Mouse (Mus musculus): ENCODE measurements around the gene Cryzl2. TPM values are rescaled to one million over a fixed set of nuclear protein-coding genes. Genes with fewer than 3 reads are reported as not detected.
A peak's percentile ranks its signal among the peaks of the same experiment; 100 is the strongest.

Gene Cryzl2
- polyA plus RNA-seq (2017; shearing (Covaris generic)): 1 to 10 TPM in 2 of 3 experiments, under 1 TPM in 1; 0.83 to 7.4 (median 6.1) TPM

DNA sequence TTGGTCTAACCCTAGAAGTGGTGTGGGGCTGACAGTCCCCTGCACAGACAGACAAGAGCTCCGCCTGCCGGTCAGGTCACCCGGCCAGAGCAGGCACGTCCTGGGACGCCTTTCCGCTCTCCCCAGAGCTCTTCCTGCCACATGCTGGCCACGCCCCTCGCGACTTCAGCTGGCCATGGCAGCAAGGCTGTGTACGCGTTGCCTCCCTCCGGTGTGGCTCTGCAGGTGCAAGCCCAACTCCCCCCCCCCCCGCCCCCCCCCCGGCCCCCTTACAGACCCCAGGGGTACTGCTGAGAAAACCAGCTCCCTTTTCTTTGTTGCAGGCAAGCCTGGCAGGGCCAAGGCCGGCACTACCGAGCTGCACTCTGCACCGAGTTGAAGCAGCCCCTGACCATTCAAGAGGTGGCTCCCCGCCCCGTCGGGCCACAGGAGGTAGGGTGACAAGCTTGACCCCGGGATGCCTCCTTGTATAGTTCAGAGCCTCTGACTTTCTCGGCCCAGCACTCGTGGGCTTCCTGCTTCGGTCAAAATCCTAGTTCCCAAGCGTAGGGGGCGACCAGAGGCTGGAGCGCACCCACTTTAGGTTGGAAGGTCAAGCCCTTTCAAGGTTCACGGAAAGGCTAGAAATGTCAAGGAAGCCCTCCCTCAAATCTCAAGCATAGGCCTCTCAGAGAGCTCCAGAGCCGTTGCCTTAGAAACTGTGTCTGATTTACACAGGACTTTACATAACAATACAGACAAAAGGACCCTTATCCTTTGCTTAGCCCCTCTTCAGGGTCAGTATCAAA, at the start of gene Cryzl2:
Cryzl2 (plus strand) TSS at position 157 of the 788 bp plus-strand sequence.
- peak; percentile 85 for ATAC-seq

DNA sequence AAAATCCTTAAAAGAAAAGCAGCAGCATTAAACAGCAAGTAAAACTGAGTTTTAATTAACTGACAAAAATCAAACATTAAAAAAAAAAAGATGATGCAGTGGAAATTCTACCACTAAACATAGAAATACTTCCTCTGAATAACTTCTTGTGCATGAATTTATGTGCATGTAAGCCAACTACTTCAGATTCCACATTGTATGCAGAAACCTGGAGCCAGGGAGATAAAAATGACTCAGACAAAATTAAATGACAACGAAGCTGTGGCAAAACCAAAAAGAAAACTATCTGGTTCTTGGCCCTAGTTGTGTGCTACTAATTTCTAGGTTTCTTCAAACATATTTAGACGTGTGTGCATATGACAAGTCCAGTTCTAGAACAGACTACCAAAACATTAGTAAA, 48.7 kb upstream of the Cryzl2 start:
- no peak for ATAC-seq

DNA sequence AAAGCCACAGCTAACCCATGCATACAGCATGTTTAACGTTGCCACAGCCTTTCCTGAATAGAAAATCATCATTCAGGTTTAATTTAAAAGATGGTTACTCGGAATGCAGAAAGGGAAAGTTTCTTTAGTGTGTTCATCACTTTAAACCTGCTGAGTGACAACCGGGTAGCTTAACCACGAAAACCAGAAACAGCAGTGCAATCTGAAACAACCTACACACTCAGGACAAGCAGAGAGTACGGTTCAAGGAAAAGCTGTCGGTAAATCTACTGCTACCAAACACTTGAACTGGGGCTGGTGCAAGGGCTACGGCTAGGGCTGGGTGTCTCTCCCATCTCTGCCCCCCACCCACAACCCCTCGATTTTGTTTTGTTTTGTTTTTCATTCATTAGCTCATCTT, 47.4 kb upstream of the Cryzl2 start:
- no peak for ATAC-seq

GRCm38 (mm10) chr1:157411341-157411710, 47.1 kb upstream of the Cryzl2 start:
- ATAC-seq: no peak

GRCm38 (mm10) chr1:157411711-157412380, 46.5 kb upstream of the Cryzl2 start:
- peak; percentile 9 for ATAC-seq

GRCm38 (mm10) chr1:157412454-157413369, 45.7 kb upstream of the Cryzl2 start, which contains the start of gene Rasal2:
Rasal2 (minus strand) TSS chr1:157412595.
- peak; percentile 92 for ATAC-seq

DNA sequence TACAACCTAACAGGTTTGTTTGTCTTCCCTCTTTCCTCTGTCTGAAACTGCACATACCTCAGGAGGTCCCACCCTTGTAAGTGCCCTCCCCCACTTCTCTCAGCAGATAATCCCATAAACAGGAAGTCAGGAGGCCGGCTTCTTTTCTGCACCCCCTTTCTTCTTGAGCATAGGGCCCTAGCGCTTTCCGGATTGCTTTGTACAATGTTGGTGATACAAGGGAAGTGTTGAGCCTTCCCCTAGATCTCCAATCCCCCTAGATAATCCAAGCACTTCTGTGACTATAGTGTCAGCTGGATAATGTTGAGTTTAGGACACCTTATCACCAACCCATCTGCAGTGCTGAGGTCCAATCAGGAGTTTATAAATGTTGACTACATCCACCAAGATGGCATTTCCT, 42.6 kb upstream of the Cryzl2 start:
- ATAC-seq: no peak

GRCm38 (mm10) chr1:157416628-157417027, 41.7 kb upstream of the Cryzl2 start:
- no peak for ATAC-seq

GRCm38 (mm10) chr1:157417414-157417813, 41.0 kb upstream of the Cryzl2 start:
- no peak for ATAC-seq

DNA sequence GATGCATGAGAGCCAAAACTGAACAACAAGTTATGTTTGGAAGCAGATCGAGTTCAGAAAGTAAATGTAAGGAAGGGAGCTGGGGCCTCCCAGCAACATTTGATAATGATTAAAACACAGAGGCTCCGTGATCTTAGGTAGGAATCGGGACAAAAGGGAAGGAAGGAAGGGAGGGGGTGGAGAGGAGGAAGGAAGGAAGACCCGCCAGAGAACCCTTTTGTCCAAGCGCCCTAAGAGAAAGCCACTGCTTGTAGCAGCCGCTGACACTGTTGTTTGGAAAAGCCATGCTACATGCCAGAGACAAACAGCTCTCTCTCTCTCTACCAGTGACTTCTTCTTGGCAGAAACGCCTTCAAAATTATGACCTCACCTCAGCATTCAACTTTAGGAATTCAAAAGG, 40.5 kb upstream of the Cryzl2 start:
- ATAC-seq: no peak

- no peak for ATAC-seq
Observed at GRCm38 (mm10) chr1:157425741-157426427, 32.5 kb upstream of the Cryzl2 start.

DNA sequence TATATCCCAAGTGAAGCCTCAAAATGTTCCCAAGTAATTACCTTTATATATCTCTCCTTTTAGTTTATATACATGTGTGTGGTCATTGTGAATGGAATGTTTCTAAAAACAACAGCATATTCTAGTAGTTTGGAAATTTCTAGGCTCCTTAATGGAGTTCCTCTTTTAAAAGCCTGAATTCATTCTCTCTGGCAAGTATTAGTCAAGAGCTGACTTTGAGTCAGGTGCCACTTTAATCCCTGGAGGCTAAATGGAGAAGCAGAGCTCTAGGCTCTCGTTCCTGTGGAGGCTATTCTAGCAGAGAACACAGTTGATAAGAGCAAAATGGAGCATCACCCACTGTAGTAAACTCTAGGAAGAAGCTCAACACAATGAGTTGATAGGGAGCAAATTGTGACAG, 31.4 kb upstream of the Cryzl2 start:
- no peak for ATAC-seq

GRCm38 (mm10) chr1:157427604-157428003, 30.8 kb upstream of the Cryzl2 start:
- no peak for ATAC-seq

DNA sequence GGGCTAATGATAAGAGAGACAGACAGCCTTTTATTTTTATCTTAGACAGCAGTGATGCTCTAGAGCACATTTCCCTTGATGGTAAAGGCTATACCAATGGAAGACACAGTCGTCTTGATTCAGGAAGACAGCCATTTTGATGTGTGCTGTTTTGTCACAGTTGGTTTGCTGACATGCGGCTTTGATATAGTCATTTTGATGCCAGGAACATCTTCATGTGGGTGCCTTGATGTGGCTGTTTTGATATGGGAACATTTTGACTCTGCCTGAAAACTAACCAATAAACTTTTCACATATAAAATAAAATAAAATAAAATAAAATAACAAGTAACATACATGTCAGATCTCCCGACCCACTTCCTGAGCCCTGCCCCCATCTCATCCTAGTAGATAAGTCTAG, 30.0 kb upstream of the Cryzl2 start:
- no peak for ATAC-seq

DNA sequence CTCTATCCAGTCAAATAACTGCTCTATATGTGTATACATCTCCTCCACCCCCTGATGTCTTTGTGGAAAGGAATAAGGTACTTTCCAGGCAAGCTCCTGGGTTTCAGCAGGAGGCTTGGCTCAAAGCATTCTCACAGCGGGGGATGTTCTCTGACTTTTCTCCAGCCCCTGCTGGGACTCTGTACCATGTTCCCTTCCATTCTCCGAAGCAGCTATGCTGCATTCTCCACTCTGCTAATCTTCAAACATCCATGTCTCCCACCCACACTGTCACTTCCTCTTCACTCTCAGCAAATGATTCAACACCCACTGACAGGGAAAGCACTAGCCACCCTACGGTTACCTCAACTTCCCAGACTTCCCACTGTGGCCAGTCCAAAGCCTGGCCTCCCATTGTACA, 25.1 kb upstream of the Cryzl2 start:
- no peak for ATAC-seq

GRCm38 (mm10) chr1:157434404-157434803, 24.0 kb upstream of the Cryzl2 start:
- ATAC-seq: no peak

DNA sequence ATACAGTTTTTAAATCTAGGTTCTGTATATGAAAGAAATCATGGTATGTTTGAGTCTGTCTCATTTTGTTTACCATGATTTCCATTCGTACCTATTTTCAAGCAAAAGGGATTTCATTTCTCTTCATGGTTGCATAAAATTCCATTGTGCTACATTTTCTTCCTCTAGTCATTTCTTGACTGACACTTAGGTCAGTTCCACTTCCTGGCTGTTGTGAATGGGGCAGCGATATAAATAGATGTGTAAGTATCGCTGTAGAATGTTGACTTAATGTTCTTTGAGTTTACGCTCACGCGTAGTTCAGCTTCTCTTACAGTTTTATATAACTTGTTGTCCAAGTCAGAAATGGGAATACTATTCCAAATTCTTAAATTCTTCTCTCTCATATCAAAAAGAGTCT, 22.5 kb upstream of the Cryzl2 start:
- ATAC-seq: no peak

- ATAC-seq: no peak
Observed at GRCm38 (mm10) chr1:157438290-157438689, 20.1 kb upstream of the Cryzl2 start.

DNA sequence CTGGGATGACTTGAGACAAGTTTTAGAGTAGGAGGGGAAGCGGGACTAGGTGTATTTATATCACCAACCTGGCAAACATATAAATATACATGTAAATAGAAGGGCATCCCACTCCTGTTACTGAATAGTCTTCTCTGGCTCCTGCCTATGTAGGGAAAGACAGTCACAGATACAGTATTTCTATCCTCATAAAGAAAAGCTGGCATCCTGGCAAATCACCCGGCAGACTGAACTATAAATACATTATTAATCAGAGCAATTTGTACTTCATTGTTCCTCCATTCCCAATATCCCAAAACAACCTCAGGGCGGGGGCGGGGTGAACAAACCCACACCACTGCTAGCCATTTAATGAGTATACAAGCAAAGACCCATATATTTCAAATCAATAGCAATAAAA, 19.3 kb upstream of the Cryzl2 start:
- no peak for ATAC-seq

DNA sequence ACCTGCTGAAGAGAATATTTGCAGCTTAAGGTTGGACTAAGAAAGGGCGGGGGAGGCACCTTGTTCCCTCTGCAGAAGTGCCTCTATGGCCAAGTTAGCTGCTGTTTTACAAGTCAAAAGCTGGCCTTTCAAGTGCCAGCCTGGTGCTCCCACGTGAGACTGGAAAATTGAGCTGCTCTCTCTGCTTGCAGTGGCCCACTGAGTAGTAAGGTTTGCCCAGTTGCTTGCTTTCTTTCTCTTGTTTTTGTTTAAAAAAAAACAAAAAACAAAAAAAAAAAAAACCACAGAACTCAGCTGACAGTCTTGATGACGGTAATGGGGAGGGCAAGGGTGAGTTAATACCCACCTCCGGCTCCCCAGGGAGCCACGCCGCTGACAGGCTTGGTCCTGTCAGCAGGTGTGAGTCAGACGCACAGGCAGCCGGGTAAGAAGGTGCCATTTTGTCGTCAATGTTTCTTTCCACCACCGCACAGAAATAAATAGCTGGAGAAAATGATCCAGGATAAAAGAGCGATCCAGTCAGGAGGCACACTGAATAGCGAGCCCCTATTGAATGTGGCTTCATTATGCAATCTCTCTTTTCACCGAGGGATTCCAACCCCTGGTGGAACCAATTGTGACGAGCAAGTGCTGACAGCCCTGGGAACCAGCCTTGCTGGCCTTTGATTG, 18.3 kb upstream of the Cryzl2 start:
- no peak for ATAC-seq

DNA sequence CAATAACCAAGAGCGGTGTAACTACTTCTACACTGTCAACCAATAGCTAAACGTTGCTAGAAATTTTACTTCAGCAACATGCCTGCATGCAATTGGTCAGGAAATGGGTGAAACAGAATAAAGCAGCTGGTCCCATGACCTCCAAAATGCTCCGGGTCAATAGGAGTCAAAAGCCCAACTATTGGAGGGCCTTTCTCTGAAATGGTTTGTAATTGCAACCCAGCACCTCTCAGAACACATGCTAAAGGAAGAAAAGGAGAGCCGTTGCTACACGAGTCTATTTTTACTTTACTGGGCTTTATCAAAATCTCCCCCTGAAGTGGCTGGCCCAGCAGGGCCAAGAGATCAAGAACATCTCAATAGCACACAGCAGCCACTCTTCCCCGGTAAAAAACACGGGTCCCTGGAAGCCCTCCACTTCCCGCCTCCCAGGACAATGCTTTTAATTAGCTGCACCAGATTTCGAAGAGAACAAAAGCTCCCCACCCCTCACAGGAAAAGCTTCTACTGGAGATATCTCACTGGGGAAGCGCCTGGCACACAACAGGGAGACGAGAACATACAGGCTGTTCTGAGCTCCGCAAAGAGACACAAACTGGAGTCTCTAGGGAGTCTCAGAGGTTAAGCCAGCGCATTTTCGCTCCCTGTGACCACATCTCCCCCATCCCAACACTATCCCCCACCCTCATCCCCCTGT, 15.2 kb upstream of the Cryzl2 start:
- ATAC-seq: no peak

All from inflammation-experienced regulatory T-cells, adult 6 months (primary cell).